Mouse (Mus musculus): Measurements from ENCODE around the gene Sstr4.

The Sstr4 gene

GRCm38 (mm10) chr2:148393846-148394245, 1.3 kb upstream of the Sstr4 start:
- DNase-seq (ENCODE audit: low read depth, low spot score): no peak

- DNase-seq (ENCODE audit: low read depth, low spot score): no peak
Observed at GRCm38 (mm10) chr2:148396209-148396608, 1.1 kb downstream of the Sstr4 start.

GRCm38 (mm10) chr2:148397015-148397783, 2.1 kb downstream of the Sstr4 start:
- no peak for DNase-seq (ENCODE audit: low read depth, low spot score)

- no peak for DNase-seq (ENCODE audit: low read depth, low spot score)
Observed at GRCm38 (mm10) chr2:148397784-148398100, 2.6 kb downstream of the Sstr4 start.

GRCm38 (mm10) chr2:148398901-148399685, 3.9 kb downstream of the Sstr4 start:
- DNase-seq (ENCODE audit: low read depth, low spot score): no peak

GRCm38 (mm10) chr2:148402227-148402626, 7.1 kb downstream of the Sstr4 start:
- no peak for DNase-seq (ENCODE audit: low read depth, low spot score)

GRCm38 (mm10) chr2:148404906-148405305, 9.8 kb downstream of the Sstr4 start:
- no peak for DNase-seq (ENCODE audit: low read depth, low spot score)

- DNase-seq (ENCODE audit: low read depth, low spot score): no peak
Observed at GRCm38 (mm10) chr2:148406160-148406970, 11.2 kb downstream of the Sstr4 start.

GRCm38 (mm10) chr2:148406971-148407869, 12.1 kb downstream of the Sstr4 start:
- no peak for DNase-seq (ENCODE audit: low read depth, low spot score)

GRCm38 (mm10) chr2:148407870-148408760, 13.0 kb downstream of the Sstr4 start, which contains the start of gene Thbd:
Gene Thbd, minus strand, starts transcription at chr2:148408188.
- DNase-seq (ENCODE audit: low read depth, low spot score): no peak

GRCm38 (mm10) chr2:148408761-148409120, 13.6 kb downstream of the Sstr4 start:
- DNase-seq (ENCODE audit: low read depth, low spot score): no peak

GRCm38 (mm10) chr2:148409141-148409540, 14.0 kb downstream of the Sstr4 start:
- DNase-seq (ENCODE audit: low read depth, low spot score): peak; percentile 20

GRCm38 (mm10) chr2:148409821-148410220, 14.7 kb downstream of the Sstr4 start:
- no peak for DNase-seq (ENCODE audit: low read depth, low spot score)

GRCm38 (mm10) chr2:148419151-148419550, 24.0 kb downstream of the Sstr4 start:
- DNase-seq (ENCODE audit: low read depth, low spot score): no peak

- no peak for DNase-seq (ENCODE audit: low read depth, low spot score)
Observed at GRCm38 (mm10) chr2:148419776-148420175, 24.6 kb downstream of the Sstr4 start.

GRCm38 (mm10) chr2:148421112-148421511, 26.0 kb downstream of the Sstr4 start:
- no peak for DNase-seq (ENCODE audit: low read depth, low spot score)

- no peak for DNase-seq (ENCODE audit: low read depth, low spot score)
Observed at GRCm38 (mm10) chr2:148421706-148422105, 26.6 kb downstream of the Sstr4 start.

GRCm38 (mm10) chr2:148425709-148426382, 30.7 kb downstream of the Sstr4 start:
- DNase-seq (ENCODE audit: low read depth, low spot score): no peak

- no peak for DNase-seq (ENCODE audit: low read depth, low spot score)
Observed at GRCm38 (mm10) chr2:148427553-148427952, 32.4 kb downstream of the Sstr4 start.

- DNase-seq (ENCODE audit: low read depth, low spot score): no peak
Observed at GRCm38 (mm10) chr2:148428523-148428922, 33.4 kb downstream of the Sstr4 start.

Measured in CD4-positive helper T cell, adult 2 months (primary cell).